20 mouse cellular contexts compared by ENCODE assay signal in the genomic region with DNA sequence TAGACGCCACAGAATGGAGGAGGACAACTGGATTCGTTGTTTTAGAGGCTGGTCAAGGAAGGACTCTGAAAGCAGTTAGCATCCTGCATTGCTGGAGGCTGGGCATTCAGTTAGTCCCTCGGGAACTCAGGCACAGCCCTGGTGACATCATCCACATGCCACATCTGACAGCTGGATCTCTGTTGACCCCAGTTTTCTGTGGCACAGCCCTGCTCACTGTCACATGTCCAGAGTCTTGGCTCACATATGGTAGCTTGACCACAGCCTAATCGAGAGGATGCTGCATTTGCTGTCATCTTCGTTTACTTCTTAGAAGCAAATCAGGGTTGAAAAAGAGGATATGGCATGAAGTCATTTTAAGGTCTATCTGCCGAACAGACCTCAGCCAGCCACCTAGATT.
DNase-seq lines count a peak whose midpoint lies in the region; TF ChIP-seq lines count a peak whose summit lies in the region.
"Had no signal": no experiment of that assay in that cellular context is flagged by ENCODE, and none has a peak within 500 bp of the region (broad histone marks: within the 10 kb centered on the region; RNA-seq: fewer than 3 reads in every experiment).

No protein-coding gene starts in this region.

- in situ Hi-C loops in CH12.LX (cut with MboI; ENCODE audit: low pct_ligation_motif_present, low pct_unique_long_range_greater_than_20kb, low sequenced_read_pairs): no loop called here

- intact Hi-C loops in left cerebral cortex, postnatal 25 days (cut with DNase I): no loop called here

- H3K4me3 ChIP-seq in C2C12 (ENCODE audit: insufficient read depth, poor library complexity, severe bottlenecking) (no peak overlapping the region), CH12.LX (replicated peaks in 1 of 3; ENCODE audit: low read depth in 2 of 3, low read length in 2 of 3, poor library complexity in 1 of 3) (no peak overlapping the region), myocyte (no peak overlapping the region)

- no peak overlapping the region for H3K9ac ChIP-seq in CH12.LX (ENCODE audit: insufficient read depth, low read depth)

- no peak overlapping the region for H3K4me2 ChIP-seq in CH12.LX (ENCODE audit: insufficient read depth, low read depth, poor library complexity, severe bottlenecking)
- peak overlapping the region; percentile 12 for H3K4me2 ChIP-seq in myocyte (ENCODE audit: low read depth)

- H3ac ChIP-seq in C2C12 (ENCODE audit: control insufficient read depth, insufficient read length, low read depth) (no peak overlapping the region), myocyte (ENCODE audit: control insufficient read depth, insufficient read length) (no peak overlapping the region)

- H3K79me2 ChIP-seq in C2C12 (ENCODE audit: control insufficient read depth, insufficient read depth) (no peaks in the 10 kb centered on the region), CH12.LX (replicated peaks; ENCODE audit: control insufficient read depth, extremely low read depth, insufficient read depth, poor library complexity, severe bottlenecking) (no peaks in the 10 kb centered on the region), myocyte (ENCODE audit: control insufficient read depth, insufficient read depth) (no peaks in the 10 kb centered on the region)

- no peaks in the 10 kb centered on the region for H3K36me3 ChIP-seq in C2C12 (ENCODE audit: control insufficient read depth, insufficient read depth)
- no peaks in the 10 kb centered on the region for H3K36me3 ChIP-seq in CH12.LX (replicated peaks in 1 of 2; ENCODE audit: control insufficient read depth in 1 of 2, insufficient read depth in 1 of 2, low read length in 1 of 2)
- no peaks in the 10 kb centered on the region for H3K36me3 ChIP-seq in myocyte (ENCODE audit: control insufficient read depth, insufficient read depth)
- H3K36me3 ChIP-seq: G1E had no signal

- no peaks in the 10 kb centered on the region for H3K79me3 ChIP-seq in C2C12 (ENCODE audit: low read depth)

- TF ChIP-seq RAD21 in CH12.LX (IDR thresholded peaks at IDR 0.05; ENCODE audit: low read depth, low read length): no peak

- dilution Hi-C loops in CH12.LX (cut with MboI; ENCODE audit: extremely low pct_ligation_motif_present, extremely low pct_unique_long_range_greater_than_20kb, low sequenced_read_pairs): no loop called here

- H3K9me3 ChIP-seq in CH12.LX (replicated peaks; ENCODE audit: low read length): no peaks in the 10 kb centered on the region
- H3K9me3 ChIP-seq: G1E had no signal

- no peak overlapping the region for H3K27ac ChIP-seq in CH12.LX (ENCODE audit: insufficient read depth, low read depth)

- H3K4me1 ChIP-seq in CH12.LX (ENCODE audit: control insufficient read depth in 1 of 2, insufficient read depth in 2 of 2): peaks cover 4 to 8% of the 10 kb centered on the region in 2 experiments; a peak in 2 of 4 replicates

- H3K27me3 ChIP-seq in C2C12 (ENCODE audit: control insufficient read depth, insufficient read depth, insufficient read length) (no peaks in the 10 kb centered on the region), CH12.LX (replicated peaks) (no peaks in the 10 kb centered on the region), myocyte (ENCODE audit: control insufficient read depth, insufficient read depth, insufficient read length) (no peaks in the 10 kb centered on the region)
- H3K27me3 ChIP-seq: Patski had no signal

- TF ChIP-seq EP300 in CH12.LX (IDR thresholded peaks at IDR 0.05; ENCODE audit: low read length): no peak

- TF ChIP-seq CTCF in C2C12 (IDR thresholded peaks at IDR 0.05; ENCODE audit: control insufficient read depth, insufficient read depth, insufficient read length) (no peak), CH12.LX (conservative IDR thresholded peaks at IDR 0.05 in 1 of 2, IDR thresholded peaks at IDR 0.05 in 1 of 2; ENCODE audit: low read depth in 2 of 2, low read length in 2 of 2) (no peak)

- TF ChIP-seq POLR2A in CH12.LX (IDR thresholded peaks at IDR 0.05; ENCODE audit: low read depth, low read length): no peak
- TF ChIP-seq POLR2A in myocyte (IDR thresholded peaks at IDR 0.05; ENCODE audit: insufficient read length, low read depth): no peak

- peak; percentile 8 for DNase-seq in CH12.LX (ENCODE audit: extremely low read depth)
- DNase-seq in frontal cortex, adult 2 months (ENCODE audit: extremely low spot score in 1 of 2, low spot score in 1 of 2): no peak
- DNase-seq in left cerebral cortex, postnatal 25 days (ENCODE audit: low spot score in 2 of 2): no peak
- no peak for DNase-seq in layer of hippocampus, postnatal 25 days (ENCODE audit: extremely low spot score in 1 of 2, low spot score in 1 of 2)
- DNase-seq: adrenal gland, adult 2 months; adrenal gland, adult 8-10 months; adrenal gland, postnatal 10 days; adrenal gland, postnatal 14 days; adrenal gland, postnatal 25 days; adrenal gland, postnatal 36 days; B cell, adult 2 months; cerebellum, adult 11 months; cerebellum, adult 11-12 months; cerebellum, adult 18-20 months; cerebellum, adult 2 months; cerebellum, adult 8-10 months had no signal

TF ChIP-seq in C2C12, 6 proteins besides CTCF, POLR2A, EP300 and RAD21:
- TF ChIP-seq MAX (IDR thresholded peaks at IDR 0.05) (no peak), USF1 (IDR thresholded peaks at IDR 0.05; ENCODE audit: low read depth) (no peak), CEBPB (IDR thresholded peaks at IDR 0.05; ENCODE audit: low read depth) (no peak), MYOD1 (IDR thresholded peaks at IDR 0.05; ENCODE audit: control insufficient read depth, insufficient read length, low read depth) (peak; percentile 27), MYOG (IDR thresholded peaks at IDR 0.05; ENCODE audit: control insufficient read depth, extremely low read depth, insufficient read length) (no peak), FOSL1 (IDR thresholded peaks at IDR 0.05; ENCODE audit: insufficient read depth, low read length, poor library complexity, severe bottlenecking) (no peak)

TF ChIP-seq in CH12.LX, 34 proteins besides CTCF, POLR2A, EP300 and RAD21:
- TF ChIP-seq TCF12 (IDR thresholded peaks at IDR 0.05; ENCODE audit: low read depth, low read length) (no peak), NELFE (IDR thresholded peaks at IDR 0.05; ENCODE audit: low read depth, low read length) (no peak), ETS1 (conservative IDR thresholded peaks at IDR 0.05; ENCODE audit: low read depth, low read length) (peak; percentile 37; the same call in 1 of the 2 replicates), PAX5 (IDR thresholded peaks at IDR 0.05; ENCODE audit: low read length) (no peak), ZC3H11A (IDR thresholded peaks at IDR 0.05; ENCODE audit: low read depth, low read length) (no peak), ZMIZ1 (IDR thresholded peaks at IDR 0.05; ENCODE audit: low read depth, low read length) (no peak), ZKSCAN1 (IDR thresholded peaks at IDR 0.05; ENCODE audit: borderline replicate concordance, low read depth, low read length) (no peak), USF2 (conservative IDR thresholded peaks at IDR 0.05; ENCODE audit: low read depth, low read length) (no peak)

TF ChIP-seq in myocyte, 11 proteins besides CTCF, POLR2A, EP300 and RAD21:
- no peak for TF ChIP-seq CEBPB (IDR thresholded peaks at IDR 0.05; ENCODE audit: insufficient read depth, poor library complexity, severe bottlenecking)
- TF ChIP-seq MYOD1 (IDR thresholded peaks at IDR 0.05; ENCODE audit: control insufficient read depth in 1 of 3, insufficient read length in 2 of 3, low read depth in 2 of 3): peak in 2 of 3 experiments; percentile 56 to 62
- no peak for TF ChIP-seq SRF (IDR thresholded peaks at IDR 0.05; ENCODE audit: control insufficient read depth, insufficient read length, low read depth)
- TF ChIP-seq REST (IDR thresholded peaks at IDR 0.05; ENCODE audit: insufficient read depth, insufficient read length): no peak
- no peak for TF ChIP-seq POLR2AphosphoS2 (IDR thresholded peaks at IDR 0.05; ENCODE audit: insufficient read length, low read depth)
- TF ChIP-seq USF1 (IDR thresholded peaks at IDR 0.05; ENCODE audit: low read depth): peak; percentile 59
- TF ChIP-seq TCF3 (IDR thresholded peaks at IDR 0.05; ENCODE audit: insufficient read length, low read depth): no peak
- no peak for TF ChIP-seq E2F4 (IDR thresholded peaks at IDR 0.05; ENCODE audit: insufficient read depth)
- peak in 1 of 3 experiments; percentile 78 for TF ChIP-seq MYOG (IDR thresholded peaks at IDR 0.05; ENCODE audit: control insufficient read depth in 1 of 3, insufficient read depth in 1 of 3, insufficient read length in 2 of 3, low read depth in 2 of 3)
TF ChIP-seq in myocyte: peak in this region for 3.
